Mouse (Mus musculus) gastrocnemius, postnatal 4 days (tissue): Measurements from ENCODE around the gene Kcne2. TPM values are rescaled to one million over a fixed set of nuclear protein-coding genes. Genes with fewer than 3 reads are reported as not detected.

Experiments
- DNase-seq, 2 experiments: peaks; one replicate each; pipeline ENCODE4 v3.0.0; 2021 to 2022; ENCODE audit warnings: low spot score in 2 of 2, mixed read lengths in 2 of 2
- total RNA-seq, 2 experiments: library from RNA; stranded (reverse); gene quantifications; 2 replicates each; pipeline ENCODE4 v1.2.3; 2021

The Kcne2 gene
- total RNA-seq, 2 experiments from 2014 or later = not detected

DNA sequence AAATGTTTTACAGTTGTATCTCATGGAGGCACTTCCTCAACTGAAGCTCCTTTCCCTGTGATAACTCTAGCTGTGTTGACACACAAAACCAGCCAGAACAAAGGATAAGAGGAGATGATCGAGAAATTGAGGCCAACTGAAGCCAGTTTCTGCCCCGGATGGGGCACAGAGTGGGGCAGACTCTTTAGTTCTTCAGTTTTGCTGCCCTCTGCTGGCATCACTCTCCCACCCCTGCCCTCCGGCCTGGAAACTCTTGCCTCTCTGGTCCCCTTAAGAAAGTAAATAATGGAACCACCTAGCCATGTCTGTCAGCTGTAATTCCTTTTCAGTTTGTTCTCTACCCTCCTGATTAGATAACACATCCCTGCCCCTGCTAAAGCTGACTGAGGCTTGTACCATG is 15.8 kb downstream of the Kcne2 start:
- no peak for DNase-seq

GRCm38 (mm10) chr16:92309126-92309525 is 16.9 kb downstream of the Kcne2 start:
- no peak for DNase-seq

GRCm38 (mm10) chr16:92313953-92314741 is 22.0 kb downstream of the Kcne2 start:
- peak in 1 of 2 experiments; percentile 33 for DNase-seq

DNA sequence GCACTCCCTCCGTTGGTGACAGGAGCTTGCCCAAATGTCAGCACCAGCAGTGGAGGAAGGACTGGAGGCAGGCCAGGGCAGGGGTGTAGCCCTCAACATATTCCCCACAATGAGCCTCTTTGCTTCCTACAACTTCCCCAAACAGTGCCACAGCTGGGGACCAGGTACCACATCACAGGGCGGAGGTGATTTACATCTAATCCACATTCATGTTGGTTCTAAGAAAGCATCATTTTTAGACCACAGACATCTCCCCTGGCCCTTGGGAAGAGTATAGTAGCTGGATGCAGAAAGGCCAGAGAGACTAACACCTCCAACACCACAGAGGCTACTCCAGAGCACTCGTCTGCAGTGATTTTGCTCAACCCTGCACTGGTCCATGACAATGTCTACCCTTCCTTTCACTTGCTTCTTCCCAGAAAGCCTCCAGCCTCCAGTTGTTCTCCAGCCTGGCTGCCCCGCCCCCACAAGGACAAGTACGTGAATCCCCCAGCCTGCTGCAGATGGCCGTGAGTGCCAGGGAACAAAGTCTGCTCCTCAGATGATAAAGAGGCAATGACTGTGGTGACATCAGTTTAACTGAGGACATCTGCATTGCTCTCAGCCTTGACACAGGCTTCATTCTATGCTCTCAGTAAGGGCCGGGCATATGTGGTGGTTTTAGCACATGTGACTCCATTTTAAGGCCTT is 24.0 kb downstream of the Kcne2 start:
- DNase-seq = no peak

GRCm38 (mm10) chr16:92319353-92320109 is 27.3 kb downstream of the Kcne2 start:
- peak; percentile 54 to 66 for DNase-seq

DNA sequence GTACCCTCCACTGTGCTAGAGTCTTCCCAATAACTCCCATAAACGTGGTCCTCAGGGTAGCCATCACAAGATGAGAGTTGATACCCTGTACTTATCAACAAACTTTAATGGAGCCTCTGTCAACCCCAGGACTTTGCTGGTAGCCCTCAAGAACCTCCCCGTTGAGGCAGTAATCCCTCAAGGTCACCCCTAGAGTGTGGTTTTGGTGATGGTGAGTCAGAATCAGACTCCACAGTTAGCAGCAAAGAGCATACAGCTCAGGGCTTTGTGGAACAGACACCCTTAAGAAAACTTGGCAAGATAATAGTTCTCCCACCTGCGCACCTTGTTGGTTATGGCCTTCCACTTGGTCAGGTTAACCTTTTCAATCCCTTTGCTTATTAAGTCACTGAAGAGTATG is 28.2 kb downstream of the Kcne2 start:
- DNase-seq = no peak

- no peak for DNase-seq
Measured at GRCm38 (mm10) chr16:92321341-92321740, 29.2 kb downstream of the Kcne2 start, which contains the start of gene Fam243. Fam243 (minus strand) TSS chr16:92321441.

GRCm38 (mm10) chr16:92324309-92325061 is 32.3 kb downstream of the Kcne2 start:
- no peak for DNase-seq

DNA sequence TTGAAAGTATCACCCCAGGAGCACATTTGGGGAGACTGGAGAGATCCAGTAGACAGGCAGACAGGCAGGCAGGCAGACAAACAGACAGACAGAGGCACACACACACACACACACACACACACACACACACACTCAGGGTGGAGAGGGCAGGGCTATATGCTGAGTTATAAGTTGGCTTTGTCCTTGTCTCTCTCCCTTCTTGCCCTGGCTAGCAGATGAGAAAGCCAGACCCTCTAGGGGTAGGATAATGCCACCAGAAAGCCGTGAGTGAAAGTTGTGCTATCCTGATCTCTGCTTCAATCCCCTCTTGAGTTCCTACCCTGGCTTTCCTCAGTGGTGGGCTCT is 32.8 kb downstream of the Kcne2 start:
- DNase-seq = no peak

GRCm38 (mm10) chr16:92327911-92328310 is 35.7 kb downstream of the Kcne2 start:
- DNase-seq = no peak

- DNase-seq = no peak
Measured at GRCm38 (mm10) chr16:92330966-92331365, 38.8 kb downstream of the Kcne2 start.

DNA sequence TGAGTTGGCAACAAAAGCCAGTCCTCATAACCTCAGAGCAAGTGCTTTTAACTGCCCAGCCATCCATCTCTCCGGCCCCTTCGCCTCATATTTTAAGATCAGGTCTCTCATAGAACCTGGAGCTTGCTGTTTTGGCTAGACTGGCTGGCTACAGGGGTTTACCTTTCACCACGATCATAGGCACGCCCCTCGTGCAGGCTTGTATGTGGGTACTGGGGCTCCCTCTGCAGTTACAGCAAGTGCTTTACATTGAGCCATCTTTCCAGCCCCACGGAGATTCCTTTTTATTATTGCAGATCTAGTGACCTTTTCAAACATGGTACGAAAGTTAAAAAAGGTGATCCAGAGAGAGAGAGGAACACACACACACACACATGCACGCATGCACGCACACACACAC is 42.4 kb downstream of the Kcne2 start:
- no peak for DNase-seq

DNA sequence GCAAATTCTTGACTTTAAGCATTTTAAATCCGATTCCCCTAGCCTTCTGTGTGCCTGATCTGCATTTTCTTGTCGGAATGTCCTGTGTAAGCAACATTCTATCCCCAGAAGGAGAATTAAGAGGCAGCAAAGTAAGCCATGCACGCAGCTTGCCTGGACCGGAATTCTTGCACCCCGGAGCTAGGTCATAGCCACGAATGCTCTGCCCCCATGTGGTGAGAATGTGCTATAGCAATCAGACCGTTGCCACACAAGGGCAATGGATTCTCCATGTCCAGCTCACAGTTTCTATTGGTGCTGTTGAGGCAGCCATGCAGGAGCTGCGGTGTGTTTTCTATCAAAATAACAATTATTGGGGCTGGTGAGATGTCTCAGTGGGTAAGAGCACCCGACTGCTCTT is 44.1 kb downstream of the Kcne2 start:
- peak; percentile 55 to 77 for DNase-seq

GRCm38 (mm10) chr16:92340612-92341511 is 48.7 kb downstream of the Kcne2 start:
- DNase-seq = peak in 1 of 2 experiments; percentile 70

DNA sequence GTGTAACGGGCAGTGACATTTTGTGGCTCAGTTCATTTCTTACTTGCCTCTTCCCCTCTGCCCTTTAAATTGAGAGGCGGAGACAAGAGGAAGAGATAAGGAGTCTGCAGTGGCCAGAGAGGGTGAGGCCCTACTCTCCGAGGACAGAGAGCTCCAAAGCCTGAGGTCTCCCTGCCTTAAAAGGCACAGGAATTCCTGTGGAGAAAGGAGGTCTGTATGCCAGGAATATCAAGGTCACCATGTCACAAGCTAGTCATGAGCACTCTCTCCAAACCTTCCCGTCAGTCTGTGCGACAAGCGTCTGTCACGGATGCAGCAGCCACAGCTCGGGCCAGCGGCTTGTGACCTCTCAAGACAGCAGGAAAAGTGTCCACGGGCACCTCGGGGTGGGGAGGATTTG is 53.0 kb downstream of the Kcne2 start:
- DNase-seq = no peak

- DNase-seq = peak in 1 of 2 experiments; percentile 46
Measured at GRCm38 (mm10) chr16:92346297-92346916, 54.2 kb downstream of the Kcne2 start.
